Mouse (Mus musculus) activated CD4-positive, CD25-positive, alpha-beta regulatory T cell, adult 4 months (primary cell): ENCODE data around the gene Cd200r3. TPM values are rescaled to one million over a fixed set of nuclear protein-coding genes. Genes with fewer than 3 reads are reported as not detected.

Source experiments
- polyA plus RNA-seq, 2 experiments: library from polyadenylated mRNA; unstranded; fragments of 100-300 nt; shearing (Covaris generic); gene quantifications; one replicate each; pipeline ENCODE4 v1.2.1; 2017

Cd200r3 gene
- polyA plus RNA-seq, 2 experiments from 2014 or later: 0.57 to 1.1 TPM

Other genes with a start within 250 kb of the Cd200r3 start
- 1 to 10 TPM; 5.7 to 5.8 TPM for gene Nepro, start 219.4 kb upstream of the Cd200r3 start, polyA plus RNA-seq
- 10 to 100 TPM; 34.5 to 43.4 TPM for gene Gtpbp8, start 197.3 kb upstream of the Cd200r3 start, polyA plus RNA-seq
- gene Cd200r1, start 177.9 kb upstream of the Cd200r3 start, polyA plus RNA-seq: 10 to 100 TPM; 39.1 to 40.4 TPM
- gene Cd200r4, start 131.9 kb upstream of the Cd200r3 start, polyA plus RNA-seq: 1 to 10 TPM; 4.5 to 5.4 TPM
- gene Cd200r2, start 76.6 kb upstream of the Cd200r3 start, polyA plus RNA-seq: not detected
- gene Ccdc80, start 149.7 kb downstream of the Cd200r3 start, polyA plus RNA-seq: under 1 TPM; 0.45 to 0.73 TPM
- 10 to 100 TPM; 23.5 to 36.9 TPM for gene Slc35a5, start 215.0 kb downstream of the Cd200r3 start, polyA plus RNA-seq
- 10 to 100 TPM; 16.8 to 21.4 TPM for gene Atg3, start 215.1 kb downstream of the Cd200r3 start, polyA plus RNA-seq